Mouse (Mus musculus) layer of hippocampus, adult 2 months (tissue): ENCODE data around the gene Wdr73. TPM values are rescaled to one million over a fixed set of nuclear protein-coding genes. Genes with fewer than 3 reads are reported as not detected.

Experiments used
- DNase-seq, 2 experiments: peaks; one replicate each; pipeline ENCODE4 v3.0.0; 2022; ENCODE audit warnings: low spot score in 2 of 2
- H3K27ac ChIP-seq: fragments of 200-600 bp; 2 replicates; pipeline ENCODE4 v1.8.1; 2022
- H3K4me3 ChIP-seq: fragments of 200-600 bp; 2 replicates; pipeline ENCODE4 v1.8.1; 2022; ENCODE audit warnings: mild to moderate bottlenecking
- CTCF ChIP-seq: fragments of 200-600 bp; conservative IDR thresholded peaks from 2 replicates; pipeline ENCODE4 v1.8.1; 2022; ENCODE audit warnings: antibody characterized with exemption, mild to moderate bottlenecking, moderate library complexity
- total RNA-seq, 2 experiments: library from RNA; stranded (reverse); gene quantifications; 2 replicates each; pipeline ENCODE4 v1.2.3; 2021

Gene Wdr73
- total RNA-seq, 2 experiments from 2014 or later = 31.2 to 33.3 TPM

DNA sequence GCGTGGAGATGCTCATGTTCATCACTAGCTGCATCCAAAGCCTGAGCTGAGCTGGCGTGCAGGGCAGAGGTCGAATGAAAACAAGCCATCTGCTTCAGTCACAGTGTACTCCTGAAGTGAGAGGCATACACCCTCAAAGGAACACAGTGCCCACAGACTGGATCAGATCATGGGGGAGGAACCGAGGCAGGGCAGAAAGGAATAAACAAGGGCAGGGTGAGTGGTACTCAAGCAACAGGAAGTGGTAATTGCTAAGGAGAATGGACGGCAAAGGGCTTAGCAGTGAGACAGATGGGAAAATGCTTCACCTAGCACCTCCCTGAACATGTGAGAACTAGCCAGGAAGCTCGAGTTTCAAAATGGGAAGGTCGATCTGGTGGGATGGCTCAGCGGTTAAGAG is 11.4 kb upstream of the Wdr73 start:
- Histone ChIP-seq H3K4me3 (no peak overlapping the region), H3K27ac (peak overlapping the region; percentile 46)
- no peak for DNase-seq
- no peak for TF ChIP-seq CTCF

DNA sequence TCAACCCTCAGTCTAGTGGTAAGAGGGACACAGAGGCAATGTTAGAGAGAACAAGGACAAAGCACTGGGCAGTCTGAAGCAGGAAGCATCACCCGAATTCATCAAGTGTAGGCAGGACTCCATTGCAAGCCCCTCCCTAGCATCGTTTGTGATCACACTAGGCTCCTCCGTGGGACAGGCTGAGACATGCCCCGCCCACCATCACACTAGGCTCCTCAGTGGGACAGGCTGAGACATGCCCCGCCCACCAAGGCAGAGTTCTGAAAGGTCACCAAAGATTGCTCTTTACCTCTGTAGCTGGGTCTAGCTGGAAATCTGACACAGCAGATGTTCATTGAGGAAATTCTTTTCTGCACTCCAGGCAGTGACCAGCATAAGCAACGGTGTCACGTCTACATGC is 10.0 kb upstream of the Wdr73 start:
- Histone ChIP-seq H3K4me3 (no peak overlapping the region), H3K27ac (no peak overlapping the region)
- no peak for DNase-seq
- no peak for TF ChIP-seq CTCF

DNA sequence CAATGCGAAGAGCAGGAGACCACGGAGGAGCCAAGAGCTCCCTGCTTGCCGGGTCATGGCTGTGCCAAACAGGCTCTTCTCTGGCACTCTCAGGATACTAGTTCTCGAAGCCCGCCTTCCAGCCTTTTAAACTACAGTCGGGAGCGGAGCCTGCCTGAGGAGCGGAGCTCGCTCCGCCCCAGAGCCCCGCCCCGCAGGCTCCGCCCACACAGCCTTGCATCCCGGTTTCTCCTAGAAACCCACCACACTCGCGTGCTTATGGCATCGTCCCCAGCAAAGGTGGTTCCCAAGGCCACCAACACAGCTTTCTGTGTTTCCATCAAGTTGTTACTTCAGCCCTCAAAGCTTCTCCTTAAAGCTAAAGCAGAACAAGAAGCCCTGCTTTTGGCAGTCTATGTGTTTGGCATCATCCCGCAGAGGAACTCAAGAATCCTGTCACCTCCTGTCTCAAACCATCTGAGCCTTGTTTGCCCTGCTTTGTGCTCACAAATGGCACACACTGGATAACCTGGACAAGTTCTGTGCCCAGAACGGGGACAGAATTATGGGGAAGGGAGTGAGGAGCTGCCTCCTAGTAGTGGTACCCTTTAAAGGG is 3.9 kb upstream of the Wdr73 start, which contains the start of gene Nmb:
Gene Nmb (minus strand): TSS at position 156 of the 595 bp plus-strand sequence.
- peak within 1 kb of the TSS; percentile 72 for H3K27ac ChIP-seq
- peak; percentile 40 to 55 for DNase-seq
- peak within 1 kb of the TSS; percentile 55 for H3K4me3 ChIP-seq
- no peak for TF ChIP-seq CTCF

DNA sequence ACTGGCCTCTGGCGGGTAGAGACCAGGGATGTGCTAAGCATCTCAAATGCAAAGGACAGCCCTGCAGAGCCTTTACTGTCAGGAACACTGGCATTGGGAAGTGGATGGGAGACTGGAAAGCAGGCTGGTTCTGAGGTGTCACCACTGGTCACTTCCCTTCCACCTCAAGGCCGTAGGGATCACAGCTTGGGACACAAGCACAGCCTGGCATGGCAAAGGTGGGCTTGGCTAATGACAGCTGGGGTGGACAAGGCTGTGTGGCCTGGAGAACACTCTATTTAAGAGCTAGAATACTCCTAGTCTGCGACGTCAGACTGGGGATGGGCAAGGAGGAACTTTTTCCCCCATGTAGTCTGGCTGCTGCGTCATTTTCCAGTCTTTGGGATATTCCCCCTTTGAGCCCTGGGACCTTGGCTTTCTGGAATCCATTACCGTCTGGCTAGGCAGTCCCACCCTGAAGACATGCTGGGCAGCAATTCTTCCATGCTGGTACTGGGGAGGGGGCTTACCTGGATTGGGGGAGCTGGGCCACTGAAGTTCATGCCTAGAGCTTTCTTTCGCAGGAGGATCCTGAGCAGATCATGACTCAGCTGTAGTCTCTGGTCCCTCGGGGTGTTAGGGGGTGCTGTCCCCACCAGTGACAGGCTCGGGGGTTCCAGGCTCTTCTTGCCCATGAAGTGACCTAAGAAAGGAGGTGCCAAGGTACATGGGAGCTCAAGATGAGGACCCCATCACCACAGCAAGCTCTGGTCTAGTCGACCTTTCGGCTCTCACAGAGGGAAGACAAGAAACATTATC is 2.8 kb upstream of the Wdr73 start:
- no peak for TF ChIP-seq CTCF
- H3K4me3 ChIP-seq = no peak overlapping the region

DNA sequence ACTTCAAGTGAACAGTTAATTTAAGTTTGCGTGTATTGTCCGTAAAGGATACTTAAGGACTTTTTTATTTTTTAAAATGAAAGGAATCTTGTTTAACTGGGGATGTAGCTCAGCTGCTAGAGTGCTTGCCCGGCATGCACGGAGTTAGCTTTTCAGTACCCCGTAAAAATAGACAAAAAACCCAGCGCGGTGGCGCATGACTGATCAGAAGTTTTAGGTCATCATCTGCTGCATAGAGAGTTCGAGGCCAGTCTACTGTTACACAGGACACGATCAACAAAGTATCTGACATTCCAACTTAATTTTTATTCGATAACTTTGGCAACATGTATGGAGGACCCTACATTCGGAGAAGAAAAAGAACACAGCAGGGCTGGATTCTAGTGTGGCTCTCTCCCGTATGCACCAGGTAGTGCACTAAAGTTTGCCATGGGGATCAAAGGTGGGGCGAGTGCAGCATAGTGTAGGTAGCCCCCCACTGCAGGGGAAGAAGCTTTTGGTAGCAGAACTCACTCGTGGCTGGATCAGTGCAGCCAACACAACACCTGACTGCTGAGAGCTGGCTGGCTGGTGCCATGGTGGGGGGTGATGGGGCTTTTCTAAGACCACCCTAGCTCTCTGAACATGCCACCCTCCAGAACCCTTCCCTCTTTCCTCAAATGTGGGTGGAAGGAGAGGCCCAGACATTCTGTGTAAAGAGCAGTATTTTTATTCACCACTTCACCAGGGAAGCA is 639 bp upstream of the Wdr73 start:
- peak overlapping the region; percentile 80 for H3K27ac ChIP-seq
- H3K4me3 ChIP-seq = peak overlapping the region; percentile 84
- no peak for TF ChIP-seq CTCF
- no peak for DNase-seq

More for the DNA sequence above, 2.8 kb upstream of the Wdr73 start:
- no peak overlapping the region for H3K27ac ChIP-seq
- no peak for DNase-seq

DNA sequence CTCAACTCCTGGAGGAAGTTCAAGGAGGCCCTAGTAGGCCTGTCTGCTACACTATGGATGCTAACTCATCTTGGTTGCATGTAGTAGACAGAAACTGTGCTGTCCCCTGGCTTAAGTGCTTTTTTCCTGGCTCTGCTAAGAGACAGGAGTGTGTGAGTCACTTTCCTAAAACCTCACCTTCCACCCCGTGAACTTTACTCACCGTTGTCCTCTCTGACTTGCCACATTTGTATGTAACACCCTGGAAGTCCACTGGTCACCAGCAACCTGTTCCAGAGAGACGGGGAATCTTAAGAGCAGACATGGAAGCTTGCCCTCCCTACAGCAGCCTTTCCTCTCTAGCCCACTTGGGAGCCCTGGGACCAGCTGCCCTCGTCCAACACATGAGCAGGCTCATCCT is 3.3 kb downstream of the Wdr73 start:
- DNase-seq = no peak
- no peak for TF ChIP-seq CTCF
- Histone ChIP-seq H3K4me3 (no peak overlapping the region), H3K27ac (peak overlapping the region; percentile 53; the same call in 1 of the 2 replicates)

DNA sequence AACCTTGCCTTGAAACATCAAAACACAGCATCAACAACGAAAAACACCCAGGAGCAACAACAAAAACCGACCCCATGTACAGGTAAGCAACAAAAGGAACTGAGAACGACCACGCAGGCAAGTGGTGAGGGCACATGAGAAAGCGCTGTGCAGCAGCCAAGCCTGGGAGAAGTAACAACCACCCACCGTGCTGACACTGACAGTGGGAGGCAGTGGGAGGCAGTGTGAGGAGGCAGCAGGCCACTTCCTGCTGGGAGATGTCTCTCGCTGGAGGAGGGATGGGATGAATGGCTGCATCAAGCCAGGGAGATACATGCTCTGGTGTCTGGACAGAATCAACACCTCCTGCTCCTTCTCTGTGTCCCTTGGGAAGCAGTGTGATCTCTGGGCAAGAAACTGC is 3.9 kb downstream of the Wdr73 start:
- Histone ChIP-seq H3K4me3 (no peak overlapping the region), H3K27ac (peak overlapping the region; percentile 53; the same call in 1 of the 2 replicates)
- no peak for DNase-seq
- TF ChIP-seq CTCF = no peak

DNA sequence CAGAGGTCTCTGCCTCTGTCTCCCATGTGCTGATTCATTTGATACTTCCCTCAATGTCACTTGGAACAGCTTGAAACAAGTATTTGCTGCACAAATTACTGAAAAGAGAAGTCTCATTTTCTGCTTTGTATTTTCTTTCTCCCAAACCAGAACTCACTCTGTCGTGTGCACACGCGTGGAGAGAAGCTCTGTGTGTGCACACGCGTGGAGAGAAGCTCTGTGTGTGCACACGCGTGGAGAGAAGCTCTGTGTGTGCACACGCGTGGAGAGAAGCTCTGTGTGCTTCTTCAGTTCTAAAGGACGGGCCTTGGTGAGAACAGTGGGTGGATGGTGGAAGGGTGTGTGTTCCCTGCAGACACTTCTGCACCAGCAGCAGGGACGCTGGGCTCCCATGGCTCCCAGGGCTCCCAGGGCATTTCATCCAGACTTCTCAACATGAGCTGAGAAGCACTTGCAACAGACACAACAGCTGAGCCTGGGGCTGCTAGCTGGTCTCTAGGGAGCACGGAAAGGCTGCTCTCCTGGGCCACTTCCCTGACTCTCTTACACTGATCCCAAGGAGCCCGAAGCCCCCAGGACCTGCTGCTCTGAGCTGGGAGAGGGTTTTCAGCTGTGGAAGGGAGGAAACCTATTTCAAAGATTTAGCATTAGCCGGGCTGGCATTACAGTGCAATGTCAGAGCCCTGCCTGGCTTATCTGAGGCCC is 6.1 kb downstream of the Wdr73 start:
- Histone ChIP-seq H3K4me3 (no peak overlapping the region), H3K27ac (peak overlapping the region; percentile 73)
- TF ChIP-seq CTCF = no peak
- no peak for DNase-seq

DNA sequence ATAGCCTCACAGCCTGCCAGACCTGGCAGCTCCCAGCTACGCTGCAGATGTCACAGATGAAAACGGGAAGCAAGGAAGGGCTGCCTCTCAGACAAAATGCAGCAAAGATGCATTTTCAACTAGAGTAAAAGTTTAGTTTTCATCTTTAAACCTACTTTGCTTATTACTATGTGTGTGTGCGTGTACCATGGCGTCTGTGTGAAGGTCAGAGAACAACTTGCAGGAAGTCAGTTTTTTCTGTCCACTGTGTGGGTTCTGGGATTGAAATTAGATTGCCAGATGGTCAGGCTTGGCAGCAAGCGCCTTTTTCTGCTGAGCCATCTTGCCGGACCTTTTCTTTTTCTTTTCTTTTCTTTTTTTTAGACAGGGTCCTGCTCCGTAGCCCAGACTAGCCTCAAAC is 6.9 kb downstream of the Wdr73 start:
- DNase-seq = no peak

DNA sequence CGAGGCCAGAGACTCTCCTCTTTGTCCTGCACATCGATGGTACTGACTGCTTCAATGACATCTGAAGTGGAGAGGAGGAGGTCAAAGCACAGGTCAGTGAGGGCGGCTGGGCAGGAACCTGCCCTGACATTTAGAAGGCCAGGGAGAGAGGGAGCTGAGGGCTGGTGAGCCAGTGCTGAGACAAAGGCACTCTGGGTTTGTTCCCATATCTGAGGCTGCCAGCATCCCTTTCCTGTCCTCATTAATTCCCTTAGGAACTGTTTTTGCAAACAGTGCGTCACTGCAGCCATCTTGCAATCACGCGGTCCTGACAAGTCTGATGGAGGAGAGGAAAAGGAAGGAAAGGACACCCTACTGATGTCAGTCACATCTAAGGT is 7.3 kb downstream of the Wdr73 start:
- no peak for DNase-seq

More for the DNA sequence above, 6.9 kb downstream of the Wdr73 start:
- no peak overlapping the region for H3K4me3 ChIP-seq
- no peak for TF ChIP-seq CTCF
- H3K27ac ChIP-seq = peak overlapping the region; percentile 73

DNA sequence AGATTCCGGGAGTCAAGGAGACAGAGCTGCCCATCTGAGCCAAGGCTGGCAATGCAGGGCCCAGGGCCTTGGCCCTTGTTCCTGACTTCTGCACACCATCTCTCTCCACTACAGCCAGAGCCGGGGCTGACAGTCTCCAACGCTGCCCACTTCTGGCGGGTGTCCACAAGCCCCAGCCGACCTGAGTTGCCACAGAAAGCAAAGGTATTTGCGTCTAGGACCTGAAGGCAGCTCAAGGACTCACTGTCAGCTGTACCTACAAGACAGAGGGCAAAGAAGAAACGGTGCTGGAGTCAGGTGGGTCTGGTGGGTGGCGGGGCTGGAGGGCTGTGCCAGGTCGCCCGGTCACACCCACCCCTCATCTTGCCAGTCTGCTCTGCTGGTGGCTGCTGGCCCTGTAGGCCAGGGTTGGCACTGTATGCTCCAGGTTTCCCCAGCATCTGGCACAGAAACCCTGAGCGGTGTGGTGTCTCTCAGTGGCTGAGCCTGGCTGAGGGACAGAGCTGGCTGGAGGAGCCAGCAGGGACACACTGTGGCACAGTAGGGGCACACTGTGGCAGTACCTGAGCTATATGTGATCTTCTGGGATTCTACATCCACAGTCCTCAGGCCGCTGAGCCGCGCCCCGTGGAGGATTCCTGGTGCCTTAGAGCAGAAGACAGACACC is 7.8 kb downstream of the Wdr73 start:
- no peak for DNase-seq
- TF ChIP-seq CTCF = no peak
- H3K27ac ChIP-seq = peak overlapping the region; percentile 73
- H3K4me3 ChIP-seq = no peak overlapping the region

More for the DNA sequence above, 7.3 kb downstream of the Wdr73 start:
- H3K4me3 ChIP-seq = no peak overlapping the region
- TF ChIP-seq CTCF = no peak
- peak overlapping the region; percentile 73 for H3K27ac ChIP-seq

DNA sequence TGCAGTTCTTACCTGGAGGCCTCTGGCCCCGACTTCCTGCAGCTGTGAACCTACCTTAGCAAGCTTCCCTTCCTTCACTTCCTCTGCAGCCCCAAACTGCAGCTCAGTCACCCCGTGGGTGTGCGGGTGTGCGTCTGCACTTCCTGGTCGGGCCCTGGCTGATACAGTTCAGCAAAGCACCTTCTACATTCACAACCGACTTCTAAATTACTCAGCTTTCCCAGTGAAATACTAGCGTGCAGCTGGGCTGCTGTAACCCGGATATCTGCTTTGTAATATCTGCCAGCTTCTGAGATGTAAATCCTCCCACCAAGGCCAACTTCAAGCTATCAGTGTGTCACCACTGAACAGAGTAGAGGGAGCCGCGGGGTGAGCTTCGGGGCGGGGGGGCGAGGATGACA is 11.2 kb downstream of the Wdr73 start:
- peak overlapping the region; percentile 81 for H3K27ac ChIP-seq
- no peak for DNase-seq
- TF ChIP-seq CTCF = no peak
- no peak overlapping the region for H3K4me3 ChIP-seq
